Mouse (Mus musculus): Measurements from ENCODE around the gene Tollip. TPM values are rescaled to one million over a fixed set of nuclear protein-coding genes. Genes with fewer than 3 reads are reported as not detected.

The Tollip gene
- 79.1 TPM for polyA plus RNA-seq (2017; shearing (Covaris generic))

GRCm38 (mm10) chr7:141918407-141918806 lies at the start of gene Tollip:
TSS of gene Tollip (minus strand) at chr7:141918507.

DNA sequence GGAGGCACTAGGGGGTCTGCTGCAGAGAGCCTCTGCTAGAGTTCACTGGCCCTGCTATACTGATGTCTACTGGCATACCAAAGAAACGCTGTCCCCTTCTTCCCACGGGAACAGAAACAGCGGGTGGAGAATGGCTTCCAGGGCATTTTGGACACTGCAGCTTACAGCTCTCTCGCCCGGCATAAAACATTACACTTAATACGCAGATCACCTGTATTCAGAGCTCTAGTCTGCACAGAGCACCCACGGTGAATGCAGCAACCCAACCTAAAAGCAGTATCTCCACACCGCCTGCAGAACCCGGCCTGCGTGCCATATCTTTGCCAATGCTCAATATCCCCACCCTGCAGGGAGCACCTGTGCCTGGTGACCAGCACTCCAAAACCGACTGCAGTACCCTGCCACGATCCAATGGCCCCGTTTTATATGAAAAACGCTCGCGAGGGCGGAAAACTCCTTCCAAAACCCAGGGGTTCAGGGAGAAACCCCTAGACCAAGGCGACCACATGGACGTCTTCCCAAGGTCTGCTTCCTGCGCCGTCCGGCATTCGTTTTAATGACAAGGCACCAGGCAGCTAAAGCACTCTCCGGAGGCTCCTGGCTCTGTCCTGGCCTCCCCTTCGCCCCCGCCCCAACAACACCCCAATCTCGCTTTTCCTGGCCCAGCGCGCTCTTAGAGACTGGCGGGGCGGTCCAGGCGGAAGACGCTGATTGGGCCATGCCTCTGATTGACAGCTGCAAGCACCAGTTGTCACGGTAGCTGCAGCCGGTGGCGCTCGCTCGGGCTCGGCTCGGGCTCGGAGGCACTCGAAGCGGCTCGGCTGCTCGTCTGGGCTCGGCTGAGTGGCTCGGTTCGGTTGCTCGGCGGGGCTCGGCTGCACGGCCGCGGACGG lies 30.8 kb upstream of the Tollip start, which contains the start of gene Brsk2:
Brsk2 (plus strand) TSS at position 846 of the 893 bp plus-strand sequence.

GRCm38 (mm10) chr7:141838779-141839178 lies 79.5 kb downstream of the Tollip start, which contains the start of gene Muc5b:
TSS of gene Muc5b (plus strand) at chr7:141839070.

Other genes with a start within 250 kb of the Tollip start
- gene Muc2, start 228.2 kb downstream of the Tollip start, polyA plus RNA-seq (2017; shearing (Covaris generic)): 1.7 TPM
- gene Muc5ac, start 129.5 kb downstream of the Tollip start, polyA plus RNA-seq (2017; shearing (Covaris generic)): not detected
- gene Muc5b, start 79.4 kb downstream of the Tollip start, polyA plus RNA-seq (2017; shearing (Covaris generic)): not detected
- gene Brsk2, start 31.2 kb upstream of the Tollip start, polyA plus RNA-seq (2017; shearing (Covaris generic)): 0.39 TPM
- gene Mob2, start 142.6 kb upstream of the Tollip start, polyA plus RNA-seq (2017; shearing (Covaris generic)): 132 TPM
- 32.7 TPM for gene Dusp8, start 177.3 kb upstream of the Tollip start, polyA plus RNA-seq (2017; shearing (Covaris generic))
- gene Gm45618, start 202.2 kb upstream of the Tollip start, polyA plus RNA-seq (2017; shearing (Covaris generic)): 1.2 TPM
- not detected for gene Gm39115, start 217.5 kb upstream of the Tollip start, polyA plus RNA-seq (2017; shearing (Covaris generic))
- gene Gm45337, start 226.1 kb upstream of the Tollip start, polyA plus RNA-seq (2017; shearing (Covaris generic)): not detected
- not detected for gene Gm29735, start 238.6 kb upstream of the Tollip start, polyA plus RNA-seq (2017; shearing (Covaris generic))
- gene Gm4553, start 247.2 kb upstream of the Tollip start, polyA plus RNA-seq (2017; shearing (Covaris generic)): not detected